Mouse (Mus musculus): Measurements from ENCODE around the gene Fam102a. TPM values are rescaled to one million over a fixed set of nuclear protein-coding genes. Genes with fewer than 3 reads are reported as not detected.

The Fam102a gene
- polyA plus RNA-seq, 1 experiment from 2014 or later: 5.6 TPM

DNA sequence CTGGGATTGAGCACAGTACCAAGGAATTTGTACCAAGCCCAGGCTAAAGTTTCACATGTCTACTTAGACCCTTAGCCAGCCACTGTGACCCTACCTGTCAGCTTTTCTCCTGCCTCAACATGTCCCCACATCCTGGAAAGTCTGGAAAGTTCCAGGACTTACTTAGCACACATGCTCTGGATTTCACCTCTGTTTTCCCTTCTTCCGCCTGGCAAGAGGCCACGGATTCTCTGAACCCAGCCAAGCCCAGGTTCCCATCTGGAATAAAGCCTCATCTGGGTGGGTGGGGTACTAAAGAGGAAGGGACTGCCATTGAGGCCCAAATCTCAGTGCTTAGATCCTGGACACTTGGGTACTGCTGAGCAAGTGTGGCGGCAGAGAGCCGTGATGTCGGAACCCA lies 2.8 kb downstream of the Fam102a start:
- no peak overlapping the region for H3K27ac ChIP-seq (ENCODE audit: low read length)
- no peaks in the 10 kb centered on the region for H3K36me3 ChIP-seq (ENCODE audit: control insufficient read depth, insufficient read depth)
- H3K9me3 ChIP-seq (ENCODE audit: control insufficient read depth, low read length): no peaks in the 10 kb centered on the region
- ATAC-seq: no peak
- H3K9ac ChIP-seq (replicated peaks; ENCODE audit: low read depth, low read length): no peak overlapping the region; the same call in 1 of the 2 replicates
- H3K4me1 ChIP-seq (replicated peaks; ENCODE audit: control insufficient read depth, insufficient read depth, low read length): peaks cover 49% of the 10 kb centered on the region
- H3K27me3 ChIP-seq (replicated peaks; ENCODE audit: control insufficient read depth, insufficient read depth, low read length): no peaks in the 10 kb centered on the region
- peak overlapping the region; percentile 79 for H3K4me2 ChIP-seq (ENCODE audit: low read length)
- 78% methylated on average over 5 of the region's 5 CpGs for WGBS
- H3K4me3 ChIP-seq (replicated peaks; ENCODE audit: low read length): no peak overlapping the region

DNA sequence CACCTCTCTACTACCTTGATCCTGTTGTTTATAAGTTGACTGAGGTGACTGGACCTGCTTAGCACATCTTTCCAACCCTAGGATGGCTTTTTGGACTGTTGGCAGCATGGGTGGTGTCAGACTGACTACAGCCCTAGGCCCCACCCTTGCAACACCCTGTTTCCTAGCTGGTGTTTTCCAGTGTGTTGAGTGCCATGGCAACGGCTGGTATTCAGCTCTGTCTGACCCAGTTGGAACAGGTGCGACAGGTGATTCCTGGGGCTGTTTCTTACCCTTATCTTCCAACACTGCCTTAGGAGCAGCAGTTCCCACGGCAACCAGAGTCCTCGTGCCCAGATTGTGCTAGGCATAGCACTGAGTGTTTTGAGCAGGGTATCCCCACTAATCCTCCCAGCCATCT lies 3.3 kb downstream of the Fam102a start:
- Histone ChIP-seq H3K4me2 (ENCODE audit: low read length) (no peak overlapping the region), H3K4me1 (replicated peaks; ENCODE audit: control insufficient read depth, insufficient read depth, low read length) (peaks cover 52% of the 10 kb centered on the region), H3K9me3 (ENCODE audit: control insufficient read depth, low read length) (no peaks in the 10 kb centered on the region), H3K4me3 (replicated peaks; ENCODE audit: low read length) (no peak overlapping the region), H3K27ac (ENCODE audit: low read length) (no peak overlapping the region), H3K36me3 (ENCODE audit: control insufficient read depth, insufficient read depth) (no peaks in the 10 kb centered on the region), H3K27me3 (replicated peaks; ENCODE audit: control insufficient read depth, insufficient read depth, low read length) (no peaks in the 10 kb centered on the region), H3K9ac (replicated peaks; ENCODE audit: low read depth, low read length) (no peak overlapping the region)
- 59% methylated on average over 4 of the region's 4 CpGs for WGBS
- ATAC-seq: no peak

DNA sequence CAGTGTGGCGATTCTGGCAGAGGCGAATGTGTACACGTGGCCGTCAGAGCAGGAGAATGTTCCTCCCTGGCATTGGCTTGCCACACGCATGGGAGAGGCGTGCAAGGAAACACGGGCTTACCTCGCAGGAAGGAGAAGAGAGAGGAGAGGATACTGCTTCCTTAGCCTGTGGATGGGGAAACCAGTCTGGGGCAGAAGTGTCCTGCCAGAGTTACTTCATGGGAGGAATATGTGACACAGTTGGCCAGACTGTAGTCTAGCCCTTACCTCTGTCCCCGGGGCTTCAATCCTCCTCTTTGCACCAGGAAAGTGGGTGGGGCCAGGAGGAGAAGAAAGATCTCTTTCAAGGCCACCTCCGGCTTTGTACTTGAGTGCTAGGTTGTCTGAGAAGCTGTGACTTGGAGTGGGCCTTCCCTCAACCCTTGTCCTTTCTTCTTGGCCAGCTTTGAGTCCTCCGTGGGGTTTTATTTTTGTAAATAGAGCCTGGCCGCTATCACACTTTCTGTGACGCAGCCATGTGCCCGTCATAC lies 4.4 kb downstream of the Fam102a start:
- Histone ChIP-seq H3K4me1 (replicated peaks; ENCODE audit: control insufficient read depth, insufficient read depth, low read length) (peaks cover 47% of the 10 kb centered on the region), H3K27me3 (replicated peaks; ENCODE audit: control insufficient read depth, insufficient read depth, low read length) (no peaks in the 10 kb centered on the region), H3K27ac (ENCODE audit: low read length) (no peak overlapping the region), H3K36me3 (ENCODE audit: control insufficient read depth, insufficient read depth) (no peaks in the 10 kb centered on the region), H3K9me3 (ENCODE audit: control insufficient read depth, low read length) (no peaks in the 10 kb centered on the region), H3K4me2 (ENCODE audit: low read length) (no peak overlapping the region), H3K4me3 (replicated peaks; ENCODE audit: low read length) (no peak overlapping the region), H3K9ac (replicated peaks; ENCODE audit: low read depth, low read length) (no peak overlapping the region)
- no peak for ATAC-seq
- WGBS: 74% methylated on average over 14 of the region's 14 CpGs

DNA sequence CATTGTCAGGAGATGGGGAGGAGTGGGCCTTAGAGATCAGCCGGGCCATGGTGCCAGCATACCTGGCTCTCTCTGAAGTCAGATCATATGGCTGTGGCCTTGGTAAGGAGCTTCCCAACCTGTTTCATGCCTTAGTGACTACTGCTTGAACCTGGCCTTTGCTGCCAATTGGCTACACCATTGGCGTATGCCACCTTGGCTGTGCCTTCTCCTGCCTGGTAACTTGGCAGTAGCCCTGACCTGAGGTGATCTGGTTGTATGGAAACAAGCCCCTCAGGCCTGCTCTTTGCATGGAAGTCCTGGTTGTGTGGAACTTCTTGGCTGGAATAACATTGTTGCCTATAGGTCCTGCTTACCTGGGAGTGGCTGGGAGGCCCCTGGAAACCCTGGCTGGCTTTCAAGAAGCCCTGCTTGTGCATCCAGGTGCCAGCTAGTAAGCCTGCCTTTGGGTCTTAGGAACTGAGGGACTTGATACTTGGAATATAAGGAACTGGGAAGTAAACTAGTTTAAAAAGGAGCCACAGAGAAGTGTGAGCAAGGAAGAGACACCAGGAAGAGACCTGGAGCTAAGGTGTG lies 6.3 kb downstream of the Fam102a start:
- H3K4me3 ChIP-seq (replicated peaks; ENCODE audit: low read length): no peak overlapping the region
- H3K27ac ChIP-seq (ENCODE audit: low read length): no peak overlapping the region
- no peaks in the 10 kb centered on the region for H3K9me3 ChIP-seq (ENCODE audit: control insufficient read depth, low read length)
- no peak for ATAC-seq
- peaks cover 39% of the 10 kb centered on the region for H3K4me1 ChIP-seq (replicated peaks; ENCODE audit: control insufficient read depth, insufficient read depth, low read length)
- no peaks in the 10 kb centered on the region for H3K27me3 ChIP-seq (replicated peaks; ENCODE audit: control insufficient read depth, insufficient read depth, low read length)
- H3K9ac ChIP-seq (replicated peaks; ENCODE audit: low read depth, low read length): no peak overlapping the region
- no peak overlapping the region for H3K4me2 ChIP-seq (ENCODE audit: low read length)
- 94% methylated on average over 2 of the region's 2 CpGs for WGBS
- H3K36me3 ChIP-seq (ENCODE audit: control insufficient read depth, insufficient read depth): no peaks in the 10 kb centered on the region

DNA sequence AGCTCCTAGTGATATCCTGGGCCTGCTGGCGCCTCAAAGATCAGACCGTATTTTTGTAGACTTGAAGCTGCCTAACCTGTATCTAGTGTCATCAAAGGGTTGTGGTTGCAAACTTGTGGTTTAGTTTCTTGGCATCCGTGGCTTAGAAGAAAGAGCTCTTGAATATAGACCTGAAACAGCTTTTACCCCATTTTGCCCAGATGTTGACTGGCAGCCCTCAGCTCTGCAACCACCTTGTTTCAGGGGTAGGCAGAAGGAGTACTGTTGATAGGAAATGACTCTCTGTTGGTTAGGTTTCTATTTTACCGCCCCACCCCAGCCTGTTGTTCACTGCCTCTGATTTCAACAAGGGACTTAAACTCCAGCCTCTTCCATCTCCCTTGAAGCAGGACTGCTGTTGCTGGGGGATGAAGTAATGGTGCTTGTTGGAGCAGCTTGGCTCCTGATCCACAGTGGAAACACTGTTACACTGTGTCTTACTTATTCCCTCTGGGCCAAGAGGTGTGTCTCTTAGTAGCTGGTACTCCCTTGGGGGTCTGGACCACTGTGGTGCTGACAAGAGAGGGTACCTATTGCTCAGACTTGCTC lies 6.9 kb downstream of the Fam102a start:
- H3K4me3 ChIP-seq (replicated peaks; ENCODE audit: low read length): no peak overlapping the region
- H3K9ac ChIP-seq (replicated peaks; ENCODE audit: low read depth, low read length): no peak overlapping the region
- H3K4me2 ChIP-seq (ENCODE audit: low read length): no peak overlapping the region
- no peak for ATAC-seq
- no peak overlapping the region for H3K27ac ChIP-seq (ENCODE audit: low read length)
- peaks cover 33% of the 10 kb centered on the region for H3K4me1 ChIP-seq (replicated peaks; ENCODE audit: control insufficient read depth, insufficient read depth, low read length)
- no peaks in the 10 kb centered on the region for H3K27me3 ChIP-seq (replicated peaks; ENCODE audit: control insufficient read depth, insufficient read depth, low read length)
- 94% methylated on average over 4 of the region's 4 CpGs for WGBS
- no peaks in the 10 kb centered on the region for H3K9me3 ChIP-seq (ENCODE audit: control insufficient read depth, low read length)
- H3K36me3 ChIP-seq (ENCODE audit: control insufficient read depth, insufficient read depth): no peaks in the 10 kb centered on the region

DNA sequence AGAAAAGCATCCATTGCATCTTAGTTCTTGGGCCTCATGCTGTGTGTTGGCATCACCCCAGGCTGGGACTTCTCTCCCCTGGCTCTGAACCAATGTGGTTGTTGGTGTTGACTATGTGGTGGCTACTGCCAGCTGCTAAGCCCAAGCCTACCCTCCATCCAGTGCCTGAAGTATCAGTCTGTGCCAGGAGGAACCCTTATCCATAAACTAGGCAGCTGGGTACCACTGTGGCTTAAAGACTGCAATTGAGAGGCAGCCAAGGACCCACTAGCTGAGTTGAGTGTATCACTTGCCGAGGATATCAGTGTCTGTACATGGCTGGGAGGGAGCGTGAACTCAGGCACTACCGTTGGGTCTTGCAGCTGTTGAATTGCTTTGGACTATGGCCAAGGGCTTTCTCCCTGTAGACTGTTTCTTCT lies 7.9 kb downstream of the Fam102a start:
- Histone ChIP-seq H3K4me1 (replicated peaks; ENCODE audit: control insufficient read depth, insufficient read depth, low read length) (peaks cover 23% of the 10 kb centered on the region), H3K9me3 (ENCODE audit: control insufficient read depth, low read length) (no peaks in the 10 kb centered on the region), H3K27me3 (replicated peaks; ENCODE audit: control insufficient read depth, insufficient read depth, low read length) (no peaks in the 10 kb centered on the region), H3K9ac (replicated peaks; ENCODE audit: low read depth, low read length) (no peak overlapping the region), H3K4me3 (replicated peaks; ENCODE audit: low read length) (no peak overlapping the region), H3K36me3 (ENCODE audit: control insufficient read depth, insufficient read depth) (no peaks in the 10 kb centered on the region), H3K27ac (ENCODE audit: low read length) (no peak overlapping the region), H3K4me2 (ENCODE audit: low read length) (no peak overlapping the region)
- WGBS: 66% methylated on average over 3 of the region's 3 CpGs
- no peak for ATAC-seq

DNA sequence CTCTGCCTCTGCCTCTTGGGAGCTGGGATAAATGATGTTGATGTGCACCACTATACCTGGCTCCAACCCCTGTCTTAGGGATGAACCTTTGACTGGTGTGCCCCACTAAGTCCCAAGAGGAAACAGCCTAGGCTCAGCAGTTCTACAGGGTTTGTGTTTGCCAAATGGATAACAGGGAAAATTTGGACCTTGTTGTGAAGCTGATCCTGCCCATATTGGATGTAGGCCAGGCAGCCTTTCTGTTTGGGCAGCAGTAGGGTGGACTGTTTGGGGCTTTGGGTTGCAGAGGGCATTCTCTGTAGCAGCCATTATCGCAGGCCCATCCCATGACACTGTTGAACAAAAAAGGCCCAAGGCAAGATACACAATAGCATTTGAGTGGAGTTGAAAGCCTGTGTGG lies 11.8 kb downstream of the Fam102a start:
- 57% methylated on average over 1 of the region's 1 CpGs for WGBS
- no peaks in the 10 kb centered on the region for H3K36me3 ChIP-seq (ENCODE audit: control insufficient read depth, insufficient read depth)

DNA sequence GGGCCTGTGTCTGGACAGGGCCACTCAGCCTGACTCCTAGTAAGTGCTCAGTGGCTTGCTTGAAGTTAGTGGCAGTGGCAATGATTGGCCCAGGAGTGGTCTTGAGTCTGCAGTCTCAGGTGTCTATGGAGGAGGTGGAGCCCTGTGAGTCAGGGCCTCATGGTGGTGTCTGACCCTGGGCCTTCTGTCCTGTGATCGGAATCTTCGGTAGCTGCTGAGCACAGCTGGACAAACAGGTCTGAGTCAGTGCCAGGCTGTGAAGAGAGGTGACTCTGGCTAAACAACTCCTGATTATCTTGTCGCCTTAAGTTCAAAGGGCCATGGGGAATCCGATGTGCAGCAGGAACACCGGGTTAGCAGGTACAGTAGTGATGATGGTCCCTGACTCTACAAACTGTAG lies 12.2 kb downstream of the Fam102a start:
- peaks cover 6% of the 10 kb centered on the region; the same call in 1 of the 2 replicates for H3K4me1 ChIP-seq (replicated peaks; ENCODE audit: control insufficient read depth, insufficient read depth, low read length)
- no peaks in the 10 kb centered on the region for H3K36me3 ChIP-seq (ENCODE audit: control insufficient read depth, insufficient read depth)
- 92% methylated on average over 5 of the region's 5 CpGs for WGBS
- no peaks in the 10 kb centered on the region for H3K27me3 ChIP-seq (replicated peaks; ENCODE audit: control insufficient read depth, insufficient read depth, low read length)
- H3K27ac ChIP-seq (ENCODE audit: low read length): no peak overlapping the region
- H3K4me2 ChIP-seq (ENCODE audit: low read length): no peak overlapping the region
- H3K9ac ChIP-seq (replicated peaks; ENCODE audit: low read depth, low read length): no peak overlapping the region
- no peak overlapping the region for H3K4me3 ChIP-seq (replicated peaks; ENCODE audit: low read length)
- ATAC-seq: no peak
- no peaks in the 10 kb centered on the region for H3K9me3 ChIP-seq (ENCODE audit: control insufficient read depth, low read length)

More for the DNA sequence above, 11.8 kb downstream of the Fam102a start:
- Histone ChIP-seq H3K4me1 (replicated peaks; ENCODE audit: control insufficient read depth, insufficient read depth, low read length) (peaks cover 6% of the 10 kb centered on the region; the same call in 1 of the 2 replicates), H3K27ac (ENCODE audit: low read length) (no peak overlapping the region), H3K4me2 (ENCODE audit: low read length) (no peak overlapping the region), H3K27me3 (replicated peaks; ENCODE audit: control insufficient read depth, insufficient read depth, low read length) (no peaks in the 10 kb centered on the region), H3K4me3 (replicated peaks; ENCODE audit: low read length) (no peak overlapping the region), H3K9me3 (ENCODE audit: control insufficient read depth, low read length) (no peaks in the 10 kb centered on the region), H3K9ac (replicated peaks; ENCODE audit: low read depth, low read length) (no peak overlapping the region)
- no peak for ATAC-seq

DNA sequence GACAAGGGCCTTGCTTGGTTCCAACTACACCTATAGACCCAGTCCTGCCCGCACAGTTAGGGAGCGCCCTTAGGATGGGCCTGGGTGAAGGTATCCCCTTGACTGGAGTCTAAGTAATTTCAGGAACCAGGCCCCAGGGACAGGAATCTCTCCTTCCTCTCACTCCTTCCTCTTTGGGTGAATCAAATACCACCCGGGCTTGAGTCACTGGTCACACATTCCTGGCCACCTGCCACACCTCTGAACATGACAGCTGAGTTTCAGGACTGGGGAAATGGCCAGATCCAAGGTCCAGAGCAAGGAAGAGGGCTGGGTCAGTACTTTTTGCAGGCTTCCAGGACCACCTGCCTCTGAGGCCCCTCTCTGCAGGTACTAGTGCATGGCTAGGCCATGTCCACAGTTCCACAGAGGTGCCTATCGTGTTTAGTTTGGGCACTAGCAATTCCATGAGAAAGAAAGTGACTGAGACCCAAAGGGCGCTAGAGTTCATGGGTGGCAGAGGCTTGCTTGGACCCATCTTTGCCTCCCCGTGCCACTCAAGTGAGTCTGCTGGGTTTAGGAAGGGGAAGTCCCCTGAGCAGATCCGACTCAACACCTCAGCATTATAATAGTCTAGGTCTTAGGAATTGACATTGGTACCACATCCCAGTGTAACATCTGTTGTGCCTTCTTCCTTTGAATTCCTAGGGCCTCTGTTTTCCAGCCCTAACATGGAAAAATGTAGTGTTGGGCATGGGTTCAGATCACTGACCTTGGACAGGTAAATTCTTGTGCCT lies 13.0 kb downstream of the Fam102a start:
- Histone ChIP-seq H3K36me3 (ENCODE audit: control insufficient read depth, insufficient read depth) (no peaks in the 10 kb centered on the region), H3K9me3 (ENCODE audit: control insufficient read depth, low read length) (no peaks in the 10 kb centered on the region), H3K27ac (ENCODE audit: low read length) (no peak overlapping the region), H3K4me3 (replicated peaks; ENCODE audit: low read length) (no peak overlapping the region), H3K9ac (replicated peaks; ENCODE audit: low read depth, low read length) (no peak overlapping the region), H3K27me3 (replicated peaks; ENCODE audit: control insufficient read depth, insufficient read depth, low read length) (no peaks in the 10 kb centered on the region), H3K4me2 (ENCODE audit: low read length) (no peak overlapping the region), H3K4me1 (replicated peaks; ENCODE audit: control insufficient read depth, insufficient read depth, low read length) (peaks cover under 1% of the 10 kb centered on the region; the same call in 1 of the 2 replicates)
- ATAC-seq: no peak
- WGBS: 93% methylated on average over 7 of the region's 7 CpGs

All from forebrain, embryonic 16.5 days (tissue).